Mouse (Mus musculus) heart, embryonic 15.5 days (tissue): ENCODE results near the gene Xirp2. TPM values are rescaled to one million over a fixed set of nuclear protein-coding genes. Genes with fewer than 3 reads are reported as not detected.

Source experiments
- ATAC-seq: fragments of 200-750 bp; cut with Nextera tagmentation; replicated peaks from 2 replicates; pipeline ENCODE4 v1.8.0; 2017; ENCODE audit warnings: low read depth, moderate TSS enrichment; ENCODE audit not compliant: insufficient number of reproducible peaks, insufficient read depth, low FRiP score
- H3K27ac ChIP-seq: fragments of 300-500 bp; sonication (generic); 2 replicates; pipeline ENCODE4 v1.5.1; 2015; ENCODE audit warnings: mild to moderate bottlenecking, inconsistent platforms
- H3K27me3 ChIP-seq: fragments of 300-500 bp; sonication (generic); 2 replicates; pipeline ENCODE4 v1.6.1; 2015; ENCODE audit warnings: inconsistent platforms
- H3K36me3 ChIP-seq: fragments of 300-500 bp; sonication (generic); 2 replicates; pipeline ENCODE4 v1.6.1; 2015; ENCODE audit warnings: mild to moderate bottlenecking, inconsistent platforms
- H3K4me1 ChIP-seq: fragments of 300-500 bp; sonication (generic); replicated peaks from 2 replicates; pipeline ENCODE4 v1.6.1; 2015; ENCODE audit warnings: inconsistent platforms
- H3K4me2 ChIP-seq: fragments of 300-500 bp; sonication (generic); 2 replicates; pipeline ENCODE4 v1.6.1; 2015; ENCODE audit warnings: inconsistent platforms, mild to moderate bottlenecking, moderate library complexity
- H3K4me3 ChIP-seq: fragments of 300-500 bp; sonication (generic); 2 replicates; pipeline ENCODE4 v1.5.1; 2015; ENCODE audit warnings: mild to moderate bottlenecking, inconsistent platforms
- H3K9ac ChIP-seq: fragments of 300-500 bp; sonication (generic); 2 replicates; pipeline ENCODE4 v1.6.1; 2015; ENCODE audit warnings: mild to moderate bottlenecking, inconsistent platforms
- H3K9me3 ChIP-seq: fragments of 300-500 bp; sonication (generic); replicated peaks from 2 replicates; pipeline ENCODE4 v1.6.1; 2016; ENCODE audit warnings: inconsistent platforms
- WGBS: fragments of 180-500 bp; shearing (Covaris S2); methylation state at CpG from one replicate; pipeline ENCODE4 v1.1.7; 2015; ENCODE audit warnings: mixed read lengths; 5-methylcytosine and 5-hydroxymethylcytosine counted together
- polyA plus RNA-seq: library from polyadenylated mRNA; unstranded; fragments of >200 nt; fragmentation: Nextera tagmentation; extraction: Ambion mirVana; gene quantifications from 2 replicates; pipeline ENCODE4 v1.2.1, GENCODE M21; 2015

Gene Xirp2
- polyA plus RNA-seq, 1 experiment from 2014 or later, result 0.21 TPM

DNA sequence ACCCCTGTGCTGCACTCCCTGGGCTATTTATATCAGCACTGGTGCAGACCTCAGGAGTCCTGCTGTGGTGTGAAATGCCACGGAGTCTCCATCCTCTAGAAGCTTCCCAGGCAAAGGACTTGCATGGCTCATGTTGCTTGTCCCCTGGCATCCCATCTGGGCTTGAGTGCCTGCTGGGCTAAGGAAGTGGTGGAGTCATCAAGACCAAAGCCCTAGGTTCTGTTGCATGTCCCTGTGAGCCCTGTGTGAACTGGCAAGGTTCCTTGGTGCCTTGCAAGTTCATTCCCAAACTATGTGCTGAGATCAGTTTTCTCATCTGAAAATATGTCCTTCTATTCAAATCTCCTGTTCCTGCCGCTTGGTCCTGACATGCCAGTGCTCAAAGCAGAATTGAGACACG is 35.2 kb downstream of the Xirp2 start:
- H3K4me2 ChIP-seq, result no peak overlapping the region
- WGBS, result 49% methylated on average over 3 of the region's 3 CpGs
- ATAC-seq, result no peak

GRCm38 (mm10) chr2:67486721-67487120 is 40.9 kb downstream of the Xirp2 start:
- H3K36me3 ChIP-seq, result no peaks in the 10 kb centered on the region
- no peaks in the 10 kb centered on the region for H3K9me3 ChIP-seq
- no peaks in the 10 kb centered on the region for H3K4me1 ChIP-seq
- H3K27ac ChIP-seq, result no peak overlapping the region
- ATAC-seq, result no peak
- no peak overlapping the region for H3K9ac ChIP-seq
- H3K4me3 ChIP-seq, result no peak overlapping the region
- no peaks in the 10 kb centered on the region for H3K27me3 ChIP-seq
- 88% methylated on average over 6 of the region's 6 CpGs for WGBS
- no peak overlapping the region for H3K4me2 ChIP-seq

More for the DNA sequence above, 35.2 kb downstream of the Xirp2 start:
- no peak overlapping the region for H3K4me3 ChIP-seq
- no peaks in the 10 kb centered on the region for H3K36me3 ChIP-seq
- H3K27me3 ChIP-seq, result no peaks in the 10 kb centered on the region
- H3K27ac ChIP-seq, result no peak overlapping the region
- 0 out of 2 replicates have a peak, but pooled peaks cover 2% of the 10 kb centered on the region for H3K4me1 ChIP-seq
- no peaks in the 10 kb centered on the region for H3K9me3 ChIP-seq
- H3K9ac ChIP-seq, result no peak overlapping the region

DNA sequence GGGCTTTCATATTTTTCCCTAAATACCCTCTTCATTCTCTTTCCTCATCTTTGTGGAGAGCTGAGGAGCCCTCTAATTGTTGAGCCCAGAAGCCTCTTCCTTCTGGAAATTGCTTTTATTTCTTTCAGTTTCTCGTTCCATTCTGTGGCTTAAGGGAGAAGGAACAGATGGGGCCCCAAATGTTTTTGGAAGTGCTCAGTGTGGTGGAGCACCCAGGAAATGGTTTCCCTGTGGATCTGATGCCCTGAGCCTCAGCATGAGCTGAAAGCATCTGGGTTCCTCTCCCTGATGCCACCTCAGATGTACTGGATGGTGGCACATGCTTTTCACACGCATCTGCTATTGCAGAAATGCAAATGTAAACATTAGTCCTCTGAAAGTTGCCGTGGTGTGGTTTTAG is 41.4 kb downstream of the Xirp2 start:
- H3K9ac ChIP-seq, result no peak overlapping the region
- H3K4me2 ChIP-seq, result no peak overlapping the region
- no peaks in the 10 kb centered on the region for H3K36me3 ChIP-seq
- WGBS, result 67% methylated on average over 3 of the region's 3 CpGs
- H3K9me3 ChIP-seq, result no peaks in the 10 kb centered on the region
- no peaks in the 10 kb centered on the region for H3K4me1 ChIP-seq
- ATAC-seq, result no peak
- H3K27ac ChIP-seq, result no peak overlapping the region
- H3K27me3 ChIP-seq, result no peaks in the 10 kb centered on the region
- H3K4me3 ChIP-seq, result no peak overlapping the region

DNA sequence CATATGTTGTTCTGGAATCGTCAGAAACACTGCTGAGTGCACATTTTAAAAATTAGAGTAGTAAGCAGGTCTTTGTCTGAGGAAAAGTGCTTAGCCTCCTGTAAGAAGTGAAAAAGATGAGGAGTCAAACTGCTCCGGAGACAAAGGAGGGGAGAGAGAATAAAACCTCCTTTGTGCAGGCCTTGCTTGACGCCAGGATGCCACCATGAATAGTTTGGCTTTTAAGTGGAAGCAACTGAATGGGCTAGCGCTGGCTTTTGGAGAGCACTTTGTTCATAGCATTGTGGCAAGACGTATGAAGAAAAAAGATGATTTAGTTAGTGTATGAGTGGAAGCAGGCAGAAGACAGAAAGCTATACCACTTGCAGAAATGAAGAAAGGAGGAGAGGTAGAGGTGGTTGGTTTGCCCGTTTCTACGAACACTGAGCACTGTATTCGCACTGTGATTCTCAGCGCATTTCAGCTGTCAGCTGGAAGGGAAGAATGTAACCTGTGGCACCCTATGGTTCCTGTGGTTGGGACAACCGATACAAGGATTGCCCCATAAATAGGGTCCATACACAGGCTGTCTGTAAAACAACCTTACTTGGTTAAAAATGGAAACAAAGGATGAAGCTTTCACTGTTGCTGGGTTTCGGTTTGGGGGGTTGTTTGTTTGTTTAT is 42.8 kb downstream of the Xirp2 start:
- no peaks in the 10 kb centered on the region for H3K9me3 ChIP-seq
- H3K36me3 ChIP-seq, result no peaks in the 10 kb centered on the region
- H3K27ac ChIP-seq, result no peak overlapping the region
- ATAC-seq, result no peak
- H3K4me2 ChIP-seq, result no peak overlapping the region
- no peak overlapping the region for H3K9ac ChIP-seq
- H3K27me3 ChIP-seq, result no peaks in the 10 kb centered on the region
- H3K4me1 ChIP-seq, result no peaks in the 10 kb centered on the region
- H3K4me3 ChIP-seq, result no peak overlapping the region
- 78% methylated on average over 11 of the region's 11 CpGs for WGBS

DNA sequence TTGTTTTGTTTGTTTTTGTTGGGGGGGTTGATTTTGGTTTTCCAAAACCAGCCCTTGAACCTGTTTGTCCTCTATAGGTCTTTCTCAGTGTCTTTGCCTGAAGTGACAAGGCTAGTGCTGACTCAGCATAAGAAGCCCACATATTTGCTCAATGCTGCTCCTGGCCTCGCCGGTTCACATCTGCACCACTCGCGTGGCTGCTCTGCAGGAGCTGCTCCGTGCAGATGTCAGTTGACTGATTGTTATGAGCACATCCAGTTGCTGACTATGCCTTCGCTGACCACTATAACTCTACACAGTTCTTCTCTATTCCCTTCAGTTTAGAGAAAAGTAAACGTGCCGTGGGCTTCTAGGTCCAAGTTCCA is 43.3 kb downstream of the Xirp2 start:
- Histone ChIP-seq H3K36me3 (no peaks in the 10 kb centered on the region), H3K4me3 (no peak overlapping the region), H3K4me2 (no peak overlapping the region), H3K27me3 (no peaks in the 10 kb centered on the region), H3K4me1 (no peaks in the 10 kb centered on the region), H3K27ac (no peak overlapping the region), H3K9me3 (no peaks in the 10 kb centered on the region), H3K9ac (no peak overlapping the region)
- ATAC-seq, result no peak
- 74% methylated on average over 8 of the region's 8 CpGs for WGBS

DNA sequence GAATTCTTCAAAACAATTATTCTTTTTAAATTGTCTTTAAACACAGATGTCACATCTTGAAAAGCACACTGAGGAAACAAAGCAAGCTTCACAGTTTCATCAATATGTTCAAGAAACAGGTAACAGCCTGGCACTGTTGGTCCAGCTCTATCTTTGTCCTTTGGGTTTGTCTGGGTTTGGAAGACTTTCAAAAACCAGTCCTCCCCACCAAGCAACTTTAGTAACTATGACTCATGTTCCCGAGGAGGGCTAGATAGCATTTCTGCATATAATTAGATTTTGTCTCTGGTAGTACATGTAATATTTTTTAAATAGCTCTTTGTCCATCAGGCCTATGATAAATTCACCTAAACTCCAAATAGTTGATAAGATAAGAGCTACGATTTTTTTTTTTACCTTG is 59.7 kb downstream of the Xirp2 start:
- no peaks in the 10 kb centered on the region for H3K36me3 ChIP-seq
- no peaks in the 10 kb centered on the region for H3K9me3 ChIP-seq
- no peak overlapping the region for H3K4me2 ChIP-seq
- 28% methylated on average over 2 of the region's 2 CpGs for WGBS
- no peak overlapping the region for H3K27ac ChIP-seq
- no peak overlapping the region for H3K4me3 ChIP-seq
- no peak for ATAC-seq
- H3K9ac ChIP-seq, result no peak overlapping the region
- H3K27me3 ChIP-seq, result no peaks in the 10 kb centered on the region
- no peaks in the 10 kb centered on the region for H3K4me1 ChIP-seq

GRCm38 (mm10) chr2:67516405-67516804 is 70.6 kb downstream of the Xirp2 start:
- Histone ChIP-seq H3K9ac (no peak overlapping the region), H3K4me1 (no peaks in the 10 kb centered on the region), H3K4me3 (no peak overlapping the region), H3K4me2 (no peak overlapping the region), H3K9me3 (no peaks in the 10 kb centered on the region), H3K27me3 (no peaks in the 10 kb centered on the region), H3K27ac (no peak overlapping the region), H3K36me3 (no peaks in the 10 kb centered on the region)
- WGBS, result 88% methylated on average over 7 of the region's 7 CpGs
- no peak for ATAC-seq

- Histone ChIP-seq H3K9me3 (no peaks in the 10 kb centered on the region), H3K27ac (no peak overlapping the region), H3K4me2 (no peak overlapping the region), H3K4me1 (no peaks in the 10 kb centered on the region), H3K4me3 (no peak overlapping the region), H3K36me3 (no peaks in the 10 kb centered on the region), H3K27me3 (no peaks in the 10 kb centered on the region), H3K9ac (no peak overlapping the region)
- WGBS, result 82% methylated on average over 2 of the region's 2 CpGs
- no peak for ATAC-seq
These were observed 89.5 kb downstream of the Xirp2 start for GRCm38 (mm10) chr2:67535347-67535746.

DNA sequence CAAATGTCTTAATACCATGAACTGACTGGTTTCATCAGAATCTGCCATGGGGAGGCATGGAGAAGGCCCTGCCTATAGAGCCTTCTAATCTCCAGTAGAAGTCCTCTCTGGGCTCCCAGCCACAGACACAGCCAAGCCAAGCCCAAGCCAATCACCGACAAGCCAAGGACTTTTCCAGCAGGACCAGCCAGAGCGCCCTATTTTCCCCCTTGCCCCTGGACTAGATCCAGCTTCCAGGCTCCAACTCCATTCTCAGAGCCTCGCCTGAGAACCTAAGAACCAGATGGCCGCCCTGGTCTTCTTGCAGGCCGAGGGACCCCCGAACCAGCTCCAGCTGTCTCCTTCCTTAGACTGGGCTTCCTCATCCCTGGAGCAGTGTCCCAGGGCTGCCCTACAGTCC is 93.6 kb downstream of the Xirp2 start:
- Histone ChIP-seq H3K4me2 (no peak overlapping the region), H3K36me3 (no peaks in the 10 kb centered on the region), H3K9ac (no peak overlapping the region), H3K4me3 (no peak overlapping the region), H3K9me3 (no peaks in the 10 kb centered on the region), H3K4me1 (no peaks in the 10 kb centered on the region), H3K27me3 (no peaks in the 10 kb centered on the region), H3K27ac (no peak overlapping the region)
- ATAC-seq, result no peak
- WGBS, result 76% methylated on average over 6 of the region's 6 CpGs

DNA sequence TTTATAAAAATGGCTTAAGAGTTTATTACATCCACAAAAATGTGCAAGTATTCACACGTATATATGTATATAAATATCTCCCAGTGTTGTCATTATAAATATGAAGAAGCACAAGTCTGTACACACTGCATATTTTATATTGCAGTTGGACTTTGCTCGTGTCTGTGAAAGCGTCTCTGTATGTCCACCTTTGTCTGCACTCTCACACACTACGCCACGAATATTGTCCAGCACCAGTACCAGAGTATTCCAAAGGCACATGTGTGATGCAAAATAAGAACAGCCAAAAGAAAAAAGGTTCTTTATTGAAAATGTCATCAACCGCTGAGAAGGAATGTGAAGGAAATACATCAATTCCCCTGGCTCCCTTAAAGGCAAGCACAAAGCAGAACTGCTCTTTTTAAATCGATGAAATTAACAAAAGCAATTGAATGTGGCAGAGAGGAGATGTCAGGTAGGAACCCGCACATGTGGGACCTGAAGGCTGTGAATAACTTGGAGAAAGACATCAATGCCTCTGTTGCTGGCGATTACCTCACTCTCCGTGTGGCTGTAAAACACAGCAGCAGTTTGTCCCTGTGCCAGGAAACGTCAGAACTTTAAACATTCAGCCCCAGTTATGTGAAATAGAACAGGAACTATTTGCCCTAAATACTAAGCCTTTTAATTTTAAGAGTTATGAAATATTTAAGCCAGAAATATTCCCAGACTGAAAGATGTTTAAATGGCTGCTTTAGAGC is 96.3 kb downstream of the Xirp2 start:
- Histone ChIP-seq H3K36me3 (no peaks in the 10 kb centered on the region), H3K27ac (no peak overlapping the region), H3K27me3 (no peaks in the 10 kb centered on the region), H3K9ac (no peak overlapping the region), H3K4me2 (no peak overlapping the region), H3K9me3 (no peaks in the 10 kb centered on the region), H3K4me1 (no peaks in the 10 kb centered on the region), H3K4me3 (no peak overlapping the region)
- WGBS, result 58% methylated on average over 11 of the region's 11 CpGs
- ATAC-seq, result no peak

DNA sequence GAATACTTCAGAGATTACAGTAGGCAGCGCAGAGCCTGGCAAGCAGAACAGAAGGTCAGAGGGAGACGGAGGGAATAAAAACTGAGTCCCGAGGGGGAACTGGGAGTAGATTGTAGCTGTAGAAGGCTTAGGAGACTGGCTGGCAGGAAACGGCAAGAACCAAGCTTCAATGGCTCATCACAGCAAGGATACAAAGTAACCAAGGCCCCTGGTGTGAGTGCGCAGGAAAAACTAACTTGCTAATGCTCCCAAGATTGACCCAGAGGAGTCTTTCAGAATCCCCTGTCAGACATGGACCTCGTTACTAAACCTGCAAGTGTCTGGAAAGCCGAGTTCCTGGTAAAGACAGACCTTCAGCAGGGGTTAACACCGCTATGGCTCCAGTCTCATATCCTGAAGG is 98.6 kb downstream of the Xirp2 start:
- H3K27me3 ChIP-seq, result no peaks in the 10 kb centered on the region
- H3K9ac ChIP-seq, result no peak overlapping the region
- H3K4me2 ChIP-seq, result no peak overlapping the region
- WGBS, result 66% methylated on average over 8 of the region's 8 CpGs
- no peaks in the 10 kb centered on the region for H3K4me1 ChIP-seq
- no peak overlapping the region for H3K4me3 ChIP-seq
- no peaks in the 10 kb centered on the region for H3K9me3 ChIP-seq
- no peak for ATAC-seq
- H3K36me3 ChIP-seq, result no peaks in the 10 kb centered on the region
- H3K27ac ChIP-seq, result no peak overlapping the region
